ENCODE assay signal across 24 mouse cellular contexts in genomic region chr13:35813348-35814127, GRCm38 (mm10).
DNase-seq lines count a peak whose midpoint lies in the region; ATAC-seq and TF ChIP-seq lines count a peak whose summit lies in the region.
"Had no signal": no experiment of that assay in that cellular context is flagged by ENCODE, and none has a peak within 500 bp of the region (broad histone marks: within the 10 kb centered on the region; RNA-seq: fewer than 3 reads in every experiment).

No protein-coding gene starts in this region.

- no peaks in the 10 kb centered on the region for H3K9me3 ChIP-seq in hindbrain, postnatal 0 days (ENCODE audit: low read length)
- H3K9me3 ChIP-seq in hindbrain, embryonic 16.5 days (ENCODE audit: control insufficient read depth, low read length): no peaks in the 10 kb centered on the region
- H3K9me3 ChIP-seq: heart, embryonic 10.5 days; heart, embryonic 15.5 days had no signal

- TF ChIP-seq CTCF in hindbrain, postnatal 0 days (IDR thresholded peaks at IDR 0.05; ENCODE audit: low read depth): peak; percentile 21; the same call in 1 of the 2 replicates

- no peak for DNase-seq in hindbrain, postnatal 0 days (ENCODE audit: low spot score)
- peak; percentile 55 for DNase-seq in A20 (ENCODE audit: low read depth, low spot score)
- peak; percentile 23 for DNase-seq in thymus, postnatal 25 days
- DNase-seq in kidney, postnatal 14 days: no peak
- DNase-seq in retina, postnatal 1 day: no peak
- DNase-seq: adrenal gland, postnatal 10 days; cerebellum, adult 11 months; cerebellum, adult 9-10 months; cerebellum, postnatal 36 days; gastrocnemius, postnatal 25 days; kidney, adult 11 months; kidney, postnatal 25 days; layer of hippocampus, postnatal 36 days; liver, postnatal 0 days; lung, postnatal 36 days; right cerebral cortex, adult 18-20 months had no signal

- H3K27me3 ChIP-seq in hindbrain, postnatal 0 days (ENCODE audit: insufficient read depth, low read length): no peaks in the 10 kb centered on the region
- H3K27me3 ChIP-seq in hindbrain, embryonic 16.5 days (replicated peaks; ENCODE audit: control insufficient read depth, insufficient read depth, low read length): no peaks in the 10 kb centered on the region
- H3K27me3 ChIP-seq: heart, embryonic 15.5 days had no signal

- no peak overlapping the region for H3K4me3 ChIP-seq in hindbrain, postnatal 0 days (ENCODE audit: low read length)
- H3K4me3 ChIP-seq in hindbrain, embryonic 16.5 days (ENCODE audit: low read length): no peak overlapping the region
- H3K4me3 ChIP-seq: heart, embryonic 10.5 days; heart, embryonic 15.5 days; layer of hippocampus, adult 2 months had no signal

- no peak for ATAC-seq in hindbrain, postnatal 0 days
- ATAC-seq in hindbrain, embryonic 16.5 days: no peak
- peak; percentile 55 for ATAC-seq in activated CD4-positive, CD25-positive, alpha-beta regulatory T cell, adult 4 months
- ATAC-seq: forebrain, embryonic 14.5 days; liver, postnatal 0 days; midbrain, embryonic 16.5 days had no signal

- no peak overlapping the region for H3K9ac ChIP-seq in hindbrain, postnatal 0 days (replicated peaks; ENCODE audit: low read length)
- H3K9ac ChIP-seq in hindbrain, embryonic 16.5 days (ENCODE audit: low read depth, low read length): no peak overlapping the region
- H3K9ac ChIP-seq: heart, embryonic 15.5 days; liver, postnatal 0 days had no signal

- H3K4me2 ChIP-seq in hindbrain, postnatal 0 days (ENCODE audit: low read depth, low read length): no peak overlapping the region
- H3K4me2 ChIP-seq in hindbrain, embryonic 16.5 days (ENCODE audit: low read length): no peak overlapping the region
- H3K4me2 ChIP-seq: heart, embryonic 15.5 days; midbrain, embryonic 11.5 days had no signal

- H3K4me1 ChIP-seq in hindbrain, postnatal 0 days (ENCODE audit: insufficient read depth, low read length): peaks cover 11% of the 10 kb centered on the region
- H3K4me1 ChIP-seq in hindbrain, embryonic 16.5 days (ENCODE audit: control insufficient read depth, insufficient read depth, low read depth, low read length): peaks cover 5% of the 10 kb centered on the region

- no peak overlapping the region for H3K27ac ChIP-seq in hindbrain, postnatal 0 days
- H3K27ac ChIP-seq in hindbrain, embryonic 16.5 days (ENCODE audit: low read depth, low read length): no peak overlapping the region
- H3K27ac ChIP-seq: heart, embryonic 10.5 days; heart, embryonic 15.5 days; layer of hippocampus, adult 2 months had no signal

- H3K36me3 ChIP-seq in hindbrain, postnatal 0 days (ENCODE audit: insufficient read depth, low read length): peaks cover 5% of the 10 kb centered on the region; the same call in 1 of the 2 replicates
- no peaks in the 10 kb centered on the region; the same call in 1 of the 2 replicates for H3K36me3 ChIP-seq in hindbrain, embryonic 16.5 days (ENCODE audit: control insufficient read depth, insufficient read depth, low read length)
- H3K36me3 ChIP-seq: heart, embryonic 15.5 days had no signal

- WGBS in hindbrain, postnatal 0 days: 88% methylated on average over 7 of the region's 7 CpGs
- WGBS in hindbrain, embryonic 16.5 days: 86% methylated on average over 7 of the region's 7 CpGs

Comparison
In these comparisons a context has a peak if more than half of its experiments do, and no peak if none do; other contexts are left out.
1. DNase-seq: peak in A20 (single experiment) and thymus, postnatal 25 days (single experiment); none in hindbrain, postnatal 0 days (single experiment), kidney, postnatal 14 days (single experiment) and retina, postnatal 1 day (single experiment).